10 mouse cellular contexts compared by ENCODE assay signal in the genomic region with DNA sequence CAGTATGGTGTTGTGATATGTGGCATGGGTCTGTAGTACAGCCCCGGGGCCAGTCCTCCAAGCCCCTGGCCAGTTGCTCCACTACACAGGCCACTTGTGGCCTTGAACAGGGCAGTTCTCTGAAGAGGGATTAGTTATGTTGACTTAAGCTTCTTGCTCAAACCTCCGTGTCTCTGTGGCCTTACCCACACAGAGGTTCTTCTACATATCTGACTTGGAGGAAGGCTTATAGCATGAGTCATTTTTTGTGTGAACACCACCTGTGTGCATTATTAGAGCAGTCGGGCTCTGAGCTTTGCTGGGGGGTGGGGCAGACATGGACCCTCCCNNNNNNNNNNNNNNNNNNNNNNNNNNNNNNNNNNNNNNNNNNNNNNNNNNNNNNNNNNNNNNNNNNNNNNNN. TPM values are rescaled to one million over a fixed set of nuclear protein-coding genes. Genes with fewer than 3 reads are reported as not detected.
A peak's percentile ranks its signal among the peaks of the same experiment; 100 is the strongest.
DNase-seq lines count a peak whose midpoint lies in the region; ATAC-seq and TF ChIP-seq lines count a peak whose summit lies in the region.
"Had no signal": no experiment of that assay in that cellular context is flagged by ENCODE, and none has a peak within 500 bp of the region (broad histone marks: within the 10 kb centered on the region; RNA-seq: fewer than 3 reads in every experiment).

No protein-coding gene starts in this region.

- no peaks in the 10 kb centered on the region for H3K9me3 ChIP-seq in heart, embryonic 16.5 days (replicated peaks; ENCODE audit: control insufficient read depth, low read length)
- H3K9me3 ChIP-seq in heart, embryonic 12.5 days (replicated peaks), result no peaks in the 10 kb centered on the region
- H3K9me3 ChIP-seq in E14TG2a.4 (ENCODE audit: low read length), result no peaks in the 10 kb centered on the region
- no peaks in the 10 kb centered on the region for H3K9me3 ChIP-seq in intestine, embryonic 16.5 days (ENCODE audit: control insufficient read depth, low read length)
- H3K9me3 ChIP-seq in embryonic facial prominence, embryonic 10.5 days, result no peaks in the 10 kb centered on the region
- H3K9me3 ChIP-seq in forebrain, embryonic 15.5 days, result no peaks in the 10 kb centered on the region
- H3K9me3 ChIP-seq: embryonic facial prominence, embryonic 15.5 days; hindbrain, embryonic 10.5 days had no signal

- no peaks in the 10 kb centered on the region for H3K27me3 ChIP-seq in heart, embryonic 16.5 days (ENCODE audit: control insufficient read depth, insufficient read depth, low read length)
- no peaks in the 10 kb centered on the region for H3K27me3 ChIP-seq in heart, embryonic 12.5 days (replicated peaks)
- no peaks in the 10 kb centered on the region for H3K27me3 ChIP-seq in E14TG2a.4 (ENCODE audit: insufficient read depth, low read length)
- H3K27me3 ChIP-seq in intestine, embryonic 16.5 days (replicated peaks; ENCODE audit: control insufficient read depth, insufficient read depth, low read length), result no peaks in the 10 kb centered on the region
- no peaks in the 10 kb centered on the region for H3K27me3 ChIP-seq in embryonic facial prominence, embryonic 10.5 days (replicated peaks; ENCODE audit: low read depth, poor library complexity, severe bottlenecking)
- H3K27me3 ChIP-seq in forebrain, embryonic 15.5 days, result no peaks in the 10 kb centered on the region
- H3K27me3 ChIP-seq: embryonic facial prominence, embryonic 15.5 days had no signal

- H3K36me3 ChIP-seq in heart, embryonic 16.5 days (ENCODE audit: control insufficient read depth, insufficient read depth), result peaks cover 53% of the 10 kb centered on the region
- peaks cover 74% of the 10 kb centered on the region for H3K36me3 ChIP-seq in heart, embryonic 12.5 days
- H3K36me3 ChIP-seq in E14TG2a.4 (ENCODE audit: insufficient read depth, low read length), result peaks cover 83% of the 10 kb centered on the region
- peaks cover 4% of the 10 kb centered on the region; the same call in 1 of the 2 replicates for H3K36me3 ChIP-seq in intestine, embryonic 16.5 days (ENCODE audit: control insufficient read depth, insufficient read depth, low read length)
- H3K36me3 ChIP-seq in embryonic facial prominence, embryonic 10.5 days (replicated peaks), result peaks cover 90% of the 10 kb centered on the region
- H3K36me3 ChIP-seq in forebrain, embryonic 15.5 days, result peaks cover 53% of the 10 kb centered on the region

- H3K9ac ChIP-seq in heart, embryonic 16.5 days (ENCODE audit: low read length), result no peak overlapping the region
- no peak overlapping the region for H3K9ac ChIP-seq in heart, embryonic 12.5 days
- no peak overlapping the region for H3K9ac ChIP-seq in intestine, embryonic 16.5 days (ENCODE audit: low read depth, low read length)
- H3K9ac ChIP-seq in forebrain, embryonic 15.5 days (replicated peaks), result no peak overlapping the region
- H3K9ac ChIP-seq: embryonic facial prominence, embryonic 15.5 days had no signal

- peak; percentile 42 to 59 for DNase-seq in lung, postnatal 4 days
- DNase-seq in embryonic facial prominence, embryonic 10.5 days (ENCODE audit: low spot score), result no peak
- DNase-seq in ovary, adult 18-20 months (ENCODE audit: low spot score), result no peak

- whole genome bisulfite sequencing in heart, embryonic 16.5 days, result 60% methylated on average over 3 of the region's 3 CpGs
- 77% methylated on average over 3 of the region's 3 CpGs for WGBS in heart, embryonic 12.5 days
- 55% methylated on average over 3 of the region's 3 CpGs for WGBS in intestine, embryonic 16.5 days
- 86% methylated on average over 3 of the region's 3 CpGs for WGBS in embryonic facial prominence, embryonic 10.5 days
- 74% methylated on average over 3 of the region's 3 CpGs for WGBS in forebrain, embryonic 15.5 days

- peaks cover 47% of the 10 kb centered on the region for H3K4me1 ChIP-seq in heart, embryonic 16.5 days (ENCODE audit: control insufficient read depth, insufficient read depth, low read length)
- H3K4me1 ChIP-seq in heart, embryonic 12.5 days (replicated peaks), result peaks cover 44% of the 10 kb centered on the region
- peaks cover 85% of the 10 kb centered on the region for H3K4me1 ChIP-seq in E14TG2a.4 (replicated peaks; ENCODE audit: low read depth, low read length)
- peaks cover 45% of the 10 kb centered on the region for H3K4me1 ChIP-seq in intestine, embryonic 16.5 days (ENCODE audit: control insufficient read depth, insufficient read depth, low read length)
- H3K4me1 ChIP-seq in embryonic facial prominence, embryonic 10.5 days, result peaks cover 42% of the 10 kb centered on the region
- peaks cover 13% of the 10 kb centered on the region for H3K4me1 ChIP-seq in forebrain, embryonic 15.5 days

- TF ChIP-seq CTCF in E14TG2a.4 (conservative IDR thresholded peaks at IDR 0.05; ENCODE audit: low read length), result no peak

- H3K4me3 ChIP-seq in heart, embryonic 16.5 days (ENCODE audit: low read length), result no peak overlapping the region
- no peak overlapping the region for H3K4me3 ChIP-seq in heart, embryonic 12.5 days
- H3K4me3 ChIP-seq in E14TG2a.4 (replicated peaks; ENCODE audit: low read length), result peak overlapping the region; percentile 55
- no peak overlapping the region; the same call in 1 of the 2 replicates for H3K4me3 ChIP-seq in intestine, embryonic 16.5 days (ENCODE audit: low read length)
- H3K4me3 ChIP-seq in embryonic facial prominence, embryonic 10.5 days, result no peak overlapping the region
- H3K4me3 ChIP-seq in forebrain, embryonic 15.5 days, result no peak overlapping the region
- H3K4me3 ChIP-seq: embryonic facial prominence, embryonic 15.5 days; hindbrain, embryonic 10.5 days had no signal

- no peak for ATAC-seq in heart, embryonic 16.5 days (replicated peaks; ENCODE audit: extremely low read depth, insufficient read depth, low FRiP score)
- no peak for ATAC-seq in heart, embryonic 12.5 days (ENCODE audit: insufficient number of reproducible peaks, low FRiP score)
- peak; percentile 51 for ATAC-seq in intestine, embryonic 16.5 days
- ATAC-seq in forebrain, embryonic 15.5 days (replicated peaks), result no peak

- H3K4me2 ChIP-seq in heart, embryonic 16.5 days (ENCODE audit: low read depth, low read length), result 0 out of 2 replicates have a peak overlapping the region, but pooled peaks have one; percentile 6
- H3K4me2 ChIP-seq in heart, embryonic 12.5 days, result no peak overlapping the region
- peak overlapping the region; percentile 19 for H3K4me2 ChIP-seq in intestine, embryonic 16.5 days (ENCODE audit: low read depth, low read length)
- H3K4me2 ChIP-seq in forebrain, embryonic 15.5 days (replicated peaks), result no peak overlapping the region
- H3K4me2 ChIP-seq: embryonic facial prominence, embryonic 15.5 days had no signal

- H3K27ac ChIP-seq in heart, embryonic 16.5 days (ENCODE audit: low read length), result peak overlapping the region; percentile 53
- H3K27ac ChIP-seq in heart, embryonic 12.5 days (ENCODE audit: poor library complexity, severe bottlenecking), result no peak overlapping the region
- peak overlapping the region; percentile 52 for H3K27ac ChIP-seq in intestine, embryonic 16.5 days (ENCODE audit: low read length)
- no peak overlapping the region for H3K27ac ChIP-seq in embryonic facial prominence, embryonic 10.5 days (replicated peaks)
- H3K27ac ChIP-seq in forebrain, embryonic 15.5 days (replicated peaks), result no peak overlapping the region
- H3K27ac ChIP-seq: embryonic facial prominence, embryonic 15.5 days had no signal

RNA-seq across cellular contexts. Expression of a gene that starts 33.2 kb away (rescaled TPM):
- 141 and 176 TPM in 2 replicates for polyA plus RNA-seq in heart, embryonic 16.5 days (2015; fragmentation: Nextera tagmentation; extraction: Ambion mirVana)
- 156 and 158 TPM in 2 replicates for polyA plus RNA-seq in heart, embryonic 12.5 days (2016; fragmentation: Nextera tagmentation; extraction: Ambion mirVana)
- polyA plus RNA-seq in intestine, embryonic 16.5 days (2015; fragmentation: Nextera tagmentation; extraction: Ambion mirVana), result 146 and 206 TPM in 2 replicates
- 208 and 232 TPM in 2 replicates for polyA plus RNA-seq in embryonic facial prominence, embryonic 10.5 days (2016; fragmentation: Nextera tagmentation; extraction: Ambion mirVana)
- polyA plus RNA-seq in forebrain, embryonic 15.5 days (2015; fragmentation: Nextera tagmentation; extraction: Ambion mirVana), result 168 and 174 TPM in 2 replicates

Comparison
In these comparisons a context has a peak if more than half of its experiments do, and no peak if none do; other contexts are left out.
1. H3K27ac ChIP-seq: peak in heart, embryonic 16.5 days (single experiment) and intestine, embryonic 16.5 days (single experiment); none in heart, embryonic 12.5 days (single experiment), embryonic facial prominence, embryonic 10.5 days (single experiment) and forebrain, embryonic 15.5 days (single experiment).
2. H3K4me2 ChIP-seq: peak in heart, embryonic 16.5 days (single experiment) and intestine, embryonic 16.5 days (single experiment); none in heart, embryonic 12.5 days (single experiment) and forebrain, embryonic 15.5 days (single experiment).
3. DNase-seq: peak in lung, postnatal 4 days (2 of 2); none in embryonic facial prominence, embryonic 10.5 days (single experiment) and ovary, adult 18-20 months (single experiment).